In genomic region chr13:59444371-59444770, GRCm38 (mm10) we compare ENCODE assay signal across 12 mouse cellular contexts.
A peak's percentile ranks its signal among the peaks of the same experiment; 100 is the strongest.
DNase-seq lines count a peak whose midpoint lies in the region.
"Had no signal": no experiment of that assay in that cellular context is flagged by ENCODE, and none has a peak within 500 bp of the region (broad histone marks: within the 10 kb centered on the region; RNA-seq: fewer than 3 reads in every experiment).

No protein-coding gene starts in this region.

- peak; percentile 56 for DNase-seq in cerebellum, adult 11-12 months
- no peak for DNase-seq in cerebellum, adult 11 months
- peak; percentile 80 for DNase-seq in heart, adult 11 months
- DNase-seq in heart, adult 18-20 months, result no peak
- peak; percentile 17 for DNase-seq in retina, postnatal 1 day
- DNase-seq in retina, embryonic 14.5 days (ENCODE audit: low spot score), result no peak
- DNase-seq in adrenal gland, postnatal 36 days, result no peak
- no peak for DNase-seq in spleen, postnatal 10 days (ENCODE audit: low spot score in 2 of 2)
- DNase-seq: adrenal gland, adult 8-10 months; B cell, adult 2 months; gastrocnemius, postnatal 14 days; heart, postnatal 36 days had no signal

Comparison
In these comparisons a context has a peak if more than half of its experiments do, and no peak if none do; other contexts are left out.
1. DNase-seq: peak in cerebellum, adult 11-12 months (single experiment), heart, adult 11 months (single experiment) and retina, postnatal 1 day (single experiment); none in cerebellum, adult 11 months (single experiment), heart, adult 18-20 months (0 of 2), retina, embryonic 14.5 days (single experiment), adrenal gland, postnatal 36 days (0 of 2) and spleen, postnatal 10 days (0 of 2).